Mouse (Mus musculus) lung, adult 2 months (tissue): Measurements from ENCODE around the gene Lce3e.

ENCODE experiments used
- CTCF ChIP-seq: fragments of 200-500 bp; IDR thresholded peaks from 2 replicates; pipeline ENCODE4 v1.5.1; 2011; ENCODE audit warnings: mild to moderate bottlenecking, low read length, control low read depth; ENCODE audit not compliant: insufficient read depth
- POLR2A ChIP-seq: fragments of 200-500 bp; IDR thresholded peaks from 2 replicates; pipeline ENCODE4 v1.6.1; 2011; ENCODE audit warnings: low read depth, mild to moderate bottlenecking, control low read depth, low read length, borderline replicate concordance; ENCODE audit errors: extremely low read depth

DNA sequence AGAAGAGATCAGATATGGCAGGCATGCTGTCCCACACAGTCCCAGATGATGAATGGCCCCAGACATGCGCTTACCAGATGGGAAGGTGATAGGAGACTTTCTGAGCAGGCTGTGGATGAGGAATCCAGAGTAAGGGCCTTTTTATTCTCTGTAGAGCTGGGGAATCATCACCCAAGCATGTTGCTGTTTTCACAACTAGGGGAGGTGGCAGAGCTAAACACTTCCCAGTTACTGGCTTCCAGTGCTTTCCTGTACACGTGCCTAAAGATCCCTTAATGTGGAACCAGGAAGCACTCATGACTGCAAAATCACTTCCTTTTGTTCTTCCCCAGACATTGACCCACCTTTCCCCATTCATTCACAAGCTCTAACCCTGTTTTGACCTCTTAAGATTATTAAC lies 40.7 kb upstream of the Lce3e start, which contains the start of gene Lce3a:
- TF ChIP-seq POLR2A = no peak
- no peak for TF ChIP-seq CTCF
